8 mouse cellular contexts compared by ENCODE assay signal in genomic region chr7:127712461-127713385, GRCm38 (mm10). TPM values are rescaled to one million over a fixed set of nuclear protein-coding genes. Genes with fewer than 3 reads are reported as not detected.
DNase-seq lines count a peak whose midpoint lies in the region; ATAC-seq and TF ChIP-seq lines count a peak whose summit lies in the region.

Ctf1 (plus strand) TSS chr7:127712736.

- peaks cover 15% of the 10 kb centered on the region for H3K27me3 ChIP-seq in E14TG2a.4 (ENCODE audit: insufficient read depth, low read length)
- no peaks in the 10 kb centered on the region for H3K27me3 ChIP-seq in forebrain, embryonic 12.5 days
- no peaks in the 10 kb centered on the region for H3K27me3 ChIP-seq in heart, embryonic 16.5 days (ENCODE audit: control insufficient read depth, insufficient read depth, low read length)
- peaks cover 6% of the 10 kb centered on the region for H3K27me3 ChIP-seq in liver, embryonic 16.5 days (ENCODE audit: control insufficient read depth, insufficient read depth, low read depth, low read length)
- 0 out of 2 replicates have a peak, but pooled peaks cover 10% of the 10 kb centered on the region for H3K27me3 ChIP-seq in neural tube, embryonic 12.5 days (replicated peaks)

- TF ChIP-seq CTCF in E14TG2a.4 (conservative IDR thresholded peaks at IDR 0.05; ENCODE audit: low read length), result no peak

- peak; percentile 47 for ATAC-seq in forebrain, embryonic 12.5 days (ENCODE audit: low FRiP score)
- peak; percentile 34 for ATAC-seq in heart, embryonic 16.5 days (replicated peaks; ENCODE audit: extremely low read depth, insufficient read depth, low FRiP score)
- ATAC-seq in liver, embryonic 16.5 days (ENCODE audit: low read depth), result no peak
- peak; percentile 31 for ATAC-seq in neural tube, embryonic 12.5 days (ENCODE audit: low FRiP score, low read depth)

- H3K9ac ChIP-seq in forebrain, embryonic 12.5 days, result 0 out of 2 replicates have a peak within 1 kb of the TSS, but pooled peaks have one; percentile 21
- H3K9ac ChIP-seq in heart, embryonic 16.5 days (ENCODE audit: low read length), result peak within 1 kb of the TSS; percentile 75
- peak within 1 kb of the TSS; percentile 32 for H3K9ac ChIP-seq in liver, embryonic 16.5 days (ENCODE audit: low read depth, low read length)
- H3K9ac ChIP-seq in neural tube, embryonic 12.5 days, result peak within 1 kb of the TSS; percentile 26; the same call in 1 of the 2 replicates

- H3K27ac ChIP-seq in forebrain, embryonic 12.5 days, result peak within 1 kb of the TSS; percentile 85
- H3K27ac ChIP-seq in heart, embryonic 16.5 days (ENCODE audit: low read length), result peak within 1 kb of the TSS; percentile 90
- peak within 1 kb of the TSS; percentile 43 for H3K27ac ChIP-seq in liver, embryonic 16.5 days (ENCODE audit: low read length)
- no peak within 1 kb of the TSS; the same call in 1 of the 2 replicates for H3K27ac ChIP-seq in neural tube, embryonic 12.5 days

- WGBS in forebrain, embryonic 12.5 days, result 2% methylated on average over 28 of the region's 28 CpGs
- 5% methylated on average over 28 of the region's 28 CpGs for WGBS in heart, embryonic 16.5 days
- 3% methylated on average over 28 of the region's 28 CpGs for WGBS in liver, embryonic 16.5 days (ENCODE audit: insufficient replicate concordance)
- WGBS in neural tube, embryonic 12.5 days, result 1% methylated on average over 28 of the region's 28 CpGs

- H3K4me1 ChIP-seq in E14TG2a.4 (replicated peaks; ENCODE audit: low read depth, low read length), result peaks cover 61% of the 10 kb centered on the region
- peaks cover 39% of the 10 kb centered on the region for H3K4me1 ChIP-seq in forebrain, embryonic 12.5 days
- peaks cover 22% of the 10 kb centered on the region for H3K4me1 ChIP-seq in heart, embryonic 16.5 days (ENCODE audit: control insufficient read depth, insufficient read depth, low read length)
- peaks cover 37% of the 10 kb centered on the region for H3K4me1 ChIP-seq in liver, embryonic 16.5 days (ENCODE audit: control insufficient read depth, low read depth, low read length)
- peaks cover 24% of the 10 kb centered on the region for H3K4me1 ChIP-seq in neural tube, embryonic 12.5 days

- DNase-seq in c-Kit-positive CD71-negative TER-119-negative erythroid progenitor cells, embryonic 14.5 days (ENCODE audit: low read depth), result peak; percentile 59
- peak; percentile 86 to 87 for DNase-seq in kidney, postnatal 36 days
- DNase-seq in testis, postnatal 14 days (ENCODE audit: low spot score), result peak; percentile 86

- 0 out of 2 replicates have a peak, but pooled peaks cover 5% of the 10 kb centered on the region for H3K36me3 ChIP-seq in E14TG2a.4 (ENCODE audit: insufficient read depth, low read length)
- no peaks in the 10 kb centered on the region for H3K36me3 ChIP-seq in forebrain, embryonic 12.5 days (replicated peaks)
- H3K36me3 ChIP-seq in heart, embryonic 16.5 days (ENCODE audit: control insufficient read depth, insufficient read depth), result no peaks in the 10 kb centered on the region
- no peaks in the 10 kb centered on the region for H3K36me3 ChIP-seq in liver, embryonic 16.5 days (ENCODE audit: control insufficient read depth, insufficient read depth)
- no peaks in the 10 kb centered on the region for H3K36me3 ChIP-seq in neural tube, embryonic 12.5 days

- peak within 1 kb of the TSS; percentile 76 for H3K4me3 ChIP-seq in E14TG2a.4 (replicated peaks; ENCODE audit: low read length)
- peak within 1 kb of the TSS; percentile 31 for H3K4me3 ChIP-seq in forebrain, embryonic 12.5 days (replicated peaks)
- H3K4me3 ChIP-seq in heart, embryonic 16.5 days (ENCODE audit: low read length), result peak within 1 kb of the TSS; percentile 49
- H3K4me3 ChIP-seq in liver, embryonic 16.5 days (ENCODE audit: low read depth, low read length), result peak within 1 kb of the TSS; percentile 38
- H3K4me3 ChIP-seq in neural tube, embryonic 12.5 days, result peak within 1 kb of the TSS; percentile 27

- H3K4me2 ChIP-seq in forebrain, embryonic 12.5 days, result peak within 1 kb of the TSS; percentile 57
- peak within 1 kb of the TSS; percentile 78 for H3K4me2 ChIP-seq in heart, embryonic 16.5 days (ENCODE audit: low read depth, low read length)
- H3K4me2 ChIP-seq in liver, embryonic 16.5 days (ENCODE audit: low read depth, low read length), result peak within 1 kb of the TSS; percentile 70
- peak within 1 kb of the TSS; percentile 65 for H3K4me2 ChIP-seq in neural tube, embryonic 12.5 days (replicated peaks)

- H3K9me3 ChIP-seq in E14TG2a.4 (ENCODE audit: low read length), result no peaks in the 10 kb centered on the region
- no peaks in the 10 kb centered on the region for H3K9me3 ChIP-seq in forebrain, embryonic 12.5 days
- no peaks in the 10 kb centered on the region for H3K9me3 ChIP-seq in heart, embryonic 16.5 days (replicated peaks; ENCODE audit: control insufficient read depth, low read length)
- no peaks in the 10 kb centered on the region for H3K9me3 ChIP-seq in liver, embryonic 16.5 days (replicated peaks; ENCODE audit: control insufficient read depth, low read length)
- no peaks in the 10 kb centered on the region for H3K9me3 ChIP-seq in neural tube, embryonic 12.5 days

RNA-seq across cellular contexts. Expression of gene Ctf1, which starts in this region (rescaled TPM):
- polyA plus RNA-seq in forebrain, embryonic 12.5 days (2016; fragmentation: Nextera tagmentation; extraction: Ambion mirVana), result 6.7 and 8.3 TPM in 2 replicates
- polyA plus RNA-seq in heart, embryonic 16.5 days (2015; fragmentation: Nextera tagmentation; extraction: Ambion mirVana), result 6.2 and 6.6 TPM in 2 replicates
- 2.0 and 2.5 TPM in 2 replicates for polyA plus RNA-seq in liver, embryonic 16.5 days (2015; fragmentation: Nextera tagmentation; extraction: Ambion mirVana)
- polyA plus RNA-seq in neural tube, embryonic 12.5 days (2016; fragmentation: Nextera tagmentation; extraction: Ambion mirVana), result 5.8 TPM in 2 replicates

Comparison
In these comparisons a context has a peak if more than half of its experiments do, and no peak if none do; other contexts are left out.
1. H3K9ac ChIP-seq: peak in every context shown above with its lines; median percentile 75 in heart, embryonic 16.5 days; 32 in liver, embryonic 16.5 days; 26 in neural tube, embryonic 12.5 days; 21 in forebrain, embryonic 12.5 days.